Mouse (Mus musculus): ENCODE results near the gene Nt5dc2. TPM values are rescaled to one million over a fixed set of nuclear protein-coding genes. Genes with fewer than 3 reads are reported as not detected.

Gene Nt5dc2
- polyA plus RNA-seq, 1 experiment from 2014 or later = 371 TPM

DNA sequence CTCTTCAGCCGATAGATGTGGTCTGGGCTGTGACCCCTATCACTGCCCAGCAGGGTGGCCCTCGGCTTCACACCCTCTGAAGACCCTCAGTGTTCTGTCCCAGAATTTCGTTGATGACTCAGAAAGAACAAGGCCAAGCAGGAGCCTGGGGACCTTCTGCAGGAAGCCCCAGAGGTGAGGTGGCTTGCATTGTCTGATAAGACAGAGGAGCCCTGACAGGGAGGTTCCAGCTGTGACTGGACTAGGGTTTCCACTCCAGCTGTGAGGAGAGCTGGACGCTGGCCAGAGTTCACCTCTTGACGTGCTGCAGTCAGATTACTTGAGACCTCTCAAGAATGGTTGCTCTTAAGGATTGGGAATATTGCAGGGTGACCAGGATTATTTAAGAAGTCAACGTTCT, 1.2 kb downstream of the Nt5dc2 start:
- Histone ChIP-seq H3K4me3 (ENCODE audit: low read depth, low read length) (peak overlapping the region; percentile 90), H3K27me3 (replicated peaks; ENCODE audit: control insufficient read depth, insufficient read depth, low read length) (no peaks in the 10 kb centered on the region), H3K9me3 (ENCODE audit: control insufficient read depth, low read length) (no peaks in the 10 kb centered on the region), H3K4me1 (ENCODE audit: control insufficient read depth, insufficient read depth, low read length) (peaks cover 48% of the 10 kb centered on the region), H3K36me3 (ENCODE audit: control insufficient read depth, insufficient read depth, low read length) (peaks cover 29% of the 10 kb centered on the region), H3K9ac (ENCODE audit: low read depth, low read length) (peak overlapping the region; percentile 90), H3K27ac (replicated peaks; ENCODE audit: low read depth, low read length) (no peak overlapping the region), H3K4me2 (ENCODE audit: low read depth, low read length) (peak overlapping the region; percentile 74)
- no peak for ATAC-seq (ENCODE audit: low read depth)
- DNase-seq (ENCODE audit: low spot score) = peak; percentile 46
- WGBS = 12% methylated on average over 6 of the region's 6 CpGs

DNA sequence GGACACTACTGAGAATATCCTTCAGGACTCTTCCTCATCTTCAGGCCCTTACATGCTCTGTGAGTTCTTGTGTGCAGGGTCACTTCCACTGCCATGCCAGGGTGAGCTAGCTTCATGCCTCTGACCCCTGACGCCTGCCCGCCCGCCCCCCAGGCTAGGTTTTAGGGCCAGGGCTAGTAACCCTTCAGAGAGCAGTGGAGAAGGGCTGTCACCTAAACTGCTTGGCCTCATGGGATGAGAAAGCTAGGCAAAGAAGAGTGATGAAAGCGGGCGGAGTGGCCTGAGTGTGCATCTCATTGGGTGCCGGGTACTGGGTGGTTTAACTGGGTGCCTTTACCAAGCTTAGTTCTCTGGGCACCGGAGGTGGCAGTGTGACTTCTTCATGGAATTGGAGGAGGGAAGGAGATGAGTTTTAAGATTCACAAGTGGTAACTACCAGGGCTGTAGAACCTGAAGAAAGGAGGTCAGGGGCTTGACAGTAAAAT, 1.7 kb downstream of the Nt5dc2 start:
- Histone ChIP-seq H3K9me3 (ENCODE audit: control insufficient read depth, low read length) (no peaks in the 10 kb centered on the region), H3K4me2 (ENCODE audit: low read depth, low read length) (peak overlapping the region; percentile 74), H3K27ac (replicated peaks; ENCODE audit: low read depth, low read length) (peak overlapping the region; percentile 68), H3K9ac (ENCODE audit: low read depth, low read length) (peak overlapping the region; percentile 90), H3K4me1 (ENCODE audit: control insufficient read depth, insufficient read depth, low read length) (peaks cover 43% of the 10 kb centered on the region), H3K4me3 (ENCODE audit: low read depth, low read length) (peak overlapping the region; percentile 90), H3K36me3 (ENCODE audit: control insufficient read depth, insufficient read depth, low read length) (peaks cover 34% of the 10 kb centered on the region), H3K27me3 (replicated peaks; ENCODE audit: control insufficient read depth, insufficient read depth, low read length) (no peaks in the 10 kb centered on the region)
- no peak for ATAC-seq (ENCODE audit: low read depth)
- no peak for DNase-seq (ENCODE audit: low spot score)
- WGBS = 81% methylated on average over 7 of the region's 7 CpGs

DNA sequence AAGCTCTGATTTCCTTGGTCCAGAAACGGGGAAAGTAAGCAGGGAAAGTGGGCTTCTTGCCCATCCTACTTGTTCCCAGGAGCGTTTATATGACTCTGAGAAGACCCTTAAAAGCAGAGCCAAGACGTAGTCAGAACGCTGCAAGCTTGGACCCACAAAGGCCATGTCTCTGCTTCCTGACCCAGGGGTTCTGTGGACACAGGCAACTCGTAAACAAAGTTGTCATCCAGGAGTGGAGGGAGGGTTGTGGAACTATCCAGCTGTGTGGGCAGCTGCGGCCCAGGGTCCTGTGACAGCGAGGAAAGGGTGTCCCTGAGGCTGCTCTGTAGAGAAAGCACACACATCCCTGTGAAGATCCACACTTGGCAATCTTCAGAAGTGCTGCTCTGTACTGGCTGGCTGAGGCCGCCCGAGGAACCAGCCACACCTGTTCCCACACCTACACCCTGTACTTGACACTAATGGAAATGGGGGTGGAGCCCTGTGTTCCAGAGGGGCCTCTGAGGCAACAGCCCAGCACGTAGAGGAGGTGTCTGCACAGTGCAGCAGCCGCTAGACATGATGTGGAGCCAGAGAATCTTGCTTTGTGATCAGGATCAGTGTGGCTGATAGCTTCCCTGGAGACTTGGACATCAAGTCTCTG, 2.3 kb downstream of the Nt5dc2 start:
- peak overlapping the region; percentile 68 for H3K27ac ChIP-seq (replicated peaks; ENCODE audit: low read depth, low read length)
- H3K9me3 ChIP-seq (ENCODE audit: control insufficient read depth, low read length) = no peaks in the 10 kb centered on the region
- peak overlapping the region; percentile 74 for H3K4me2 ChIP-seq (ENCODE audit: low read depth, low read length)
- peak; percentile 91 for DNase-seq (ENCODE audit: low spot score)
- H3K4me3 ChIP-seq (ENCODE audit: low read depth, low read length) = peak overlapping the region; percentile 90
- peaks cover 40% of the 10 kb centered on the region for H3K36me3 ChIP-seq (ENCODE audit: control insufficient read depth, insufficient read depth, low read length)
- peaks cover 43% of the 10 kb centered on the region for H3K4me1 ChIP-seq (ENCODE audit: control insufficient read depth, insufficient read depth, low read length)
- peak; percentile 53 for ATAC-seq (ENCODE audit: low read depth)
- peak overlapping the region; percentile 90 for H3K9ac ChIP-seq (ENCODE audit: low read depth, low read length)
- 51% methylated on average over 11 of the region's 11 CpGs for WGBS
- no peaks in the 10 kb centered on the region for H3K27me3 ChIP-seq (replicated peaks; ENCODE audit: control insufficient read depth, insufficient read depth, low read length)

DNA sequence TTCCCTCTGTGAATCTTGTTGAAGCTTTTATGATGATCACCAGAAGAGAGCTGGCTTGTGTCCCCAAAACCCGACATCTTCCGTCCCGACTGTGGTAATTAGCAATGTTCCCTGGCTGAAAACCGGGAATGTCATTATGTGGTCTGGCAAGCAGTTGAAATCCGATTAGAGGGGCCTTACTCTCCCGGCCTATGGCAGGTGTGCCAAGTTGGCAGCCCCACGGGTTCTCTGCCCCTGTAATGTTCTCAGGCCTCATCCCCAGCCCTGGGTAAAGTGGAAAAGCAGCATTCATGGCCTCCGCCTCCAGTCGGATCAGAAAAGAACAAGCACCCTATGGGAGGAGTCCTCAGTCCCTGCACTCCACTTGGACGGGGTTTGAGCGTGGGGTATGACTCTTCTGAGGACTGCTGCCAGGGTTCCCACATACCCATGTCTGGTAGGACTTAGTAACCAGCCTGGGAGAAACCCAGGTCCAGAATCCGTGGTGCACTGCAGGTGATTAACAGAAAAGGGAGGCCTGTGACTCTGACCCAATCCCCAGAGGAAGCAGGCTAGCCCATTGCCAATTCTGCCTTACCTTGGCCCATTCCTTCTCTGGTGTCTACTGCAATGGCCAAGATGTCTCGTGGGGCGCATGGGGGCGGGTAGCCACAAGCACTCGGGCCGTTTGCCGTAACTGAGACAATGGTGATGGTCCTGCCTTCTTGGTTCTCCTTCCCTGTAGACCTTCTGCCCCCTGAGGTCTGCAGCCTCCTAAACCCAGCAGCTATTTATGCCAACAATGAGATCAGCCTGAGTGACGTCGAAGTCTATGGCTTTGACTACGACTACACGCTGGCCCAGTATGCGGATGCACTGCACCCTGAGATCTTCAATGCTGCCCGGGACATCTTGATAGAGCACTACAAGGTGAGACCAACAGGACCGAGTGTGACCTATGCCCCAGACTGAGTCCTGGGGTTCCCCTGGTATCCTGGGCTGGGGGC, 3.5 kb downstream of the Nt5dc2 start:
- Histone ChIP-seq H3K4me3 (ENCODE audit: low read depth, low read length) (no peak overlapping the region), H3K9me3 (ENCODE audit: control insufficient read depth, low read length) (no peaks in the 10 kb centered on the region), H3K9ac (ENCODE audit: low read depth, low read length) (0 out of 2 replicates have a peak overlapping the region, but pooled peaks have one; percentile 90), H3K4me1 (ENCODE audit: control insufficient read depth, insufficient read depth, low read length) (peaks cover 41% of the 10 kb centered on the region), H3K27ac (replicated peaks; ENCODE audit: low read depth, low read length) (peak overlapping the region; percentile 68), H3K27me3 (replicated peaks; ENCODE audit: control insufficient read depth, insufficient read depth, low read length) (no peaks in the 10 kb centered on the region), H3K36me3 (ENCODE audit: control insufficient read depth, insufficient read depth, low read length) (peaks cover 52% of the 10 kb centered on the region), H3K4me2 (ENCODE audit: low read depth, low read length) (peak overlapping the region; percentile 74)
- ATAC-seq (ENCODE audit: low read depth) (no peak), DNase-seq (ENCODE audit: low spot score) (peak; percentile 59)
- WGBS = 80% methylated on average over 25 of the region's 25 CpGs

DNA sequence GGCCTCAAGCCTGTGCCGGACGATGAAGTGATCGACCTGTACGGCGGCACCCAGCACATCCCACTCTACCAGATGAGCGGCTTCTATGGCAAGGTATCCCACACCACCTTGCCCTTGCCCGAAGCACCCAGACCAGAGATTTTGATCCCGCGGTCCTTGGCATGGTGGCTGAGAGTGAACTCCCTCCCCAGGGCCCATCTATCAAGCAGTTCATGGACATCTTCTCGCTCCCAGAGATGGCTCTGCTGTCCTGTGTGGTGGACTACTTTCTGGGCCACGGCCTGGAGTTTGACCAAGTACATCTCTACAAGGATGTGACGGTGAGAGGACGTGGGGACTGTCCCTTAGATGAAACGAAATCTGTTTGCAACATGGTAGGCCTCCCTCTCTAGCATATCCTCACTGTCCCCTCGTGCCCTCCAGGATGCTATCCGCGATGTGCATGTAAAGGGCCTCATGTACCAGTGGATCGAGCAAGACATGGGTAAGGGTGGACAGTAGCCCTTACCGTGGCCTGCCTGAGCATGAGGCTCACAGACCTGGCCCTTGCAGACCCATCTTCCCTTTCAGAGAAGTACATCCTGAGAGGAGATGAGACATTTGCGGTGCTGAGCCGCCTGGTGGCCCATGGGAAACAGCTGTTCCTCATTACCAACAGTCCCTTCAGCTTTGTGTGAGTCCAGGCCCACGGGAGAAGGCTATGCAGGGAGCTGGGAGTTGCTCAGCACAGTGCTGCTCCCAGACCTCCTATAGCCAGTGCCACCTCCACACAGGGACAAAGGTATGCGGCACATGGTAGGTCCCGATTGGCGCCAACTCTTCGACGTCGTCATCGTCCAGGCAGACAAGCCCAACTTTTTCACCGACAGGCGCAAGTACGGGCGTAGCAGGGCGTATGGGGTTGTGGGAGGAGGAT, 4.9 kb downstream of the Nt5dc2 start:
- no peak overlapping the region for H3K9ac ChIP-seq (ENCODE audit: low read depth, low read length)
- no peaks in the 10 kb centered on the region for H3K27me3 ChIP-seq (replicated peaks; ENCODE audit: control insufficient read depth, insufficient read depth, low read length)
- H3K36me3 ChIP-seq (ENCODE audit: control insufficient read depth, insufficient read depth, low read length) = peaks cover 66% of the 10 kb centered on the region
- 92% methylated on average over 34 of the region's 34 CpGs for WGBS
- no peak overlapping the region for H3K4me2 ChIP-seq (ENCODE audit: low read depth, low read length)
- H3K4me1 ChIP-seq (ENCODE audit: control insufficient read depth, insufficient read depth, low read length) = peaks cover 29% of the 10 kb centered on the region
- no peaks in the 10 kb centered on the region for H3K9me3 ChIP-seq (ENCODE audit: control insufficient read depth, low read length)
- ATAC-seq (ENCODE audit: low read depth) = no peak
- H3K27ac ChIP-seq (replicated peaks; ENCODE audit: low read depth, low read length) = no peak overlapping the region
- no peak overlapping the region for H3K4me3 ChIP-seq (ENCODE audit: low read depth, low read length)
- no peak for DNase-seq (ENCODE audit: low spot score)

DNA sequence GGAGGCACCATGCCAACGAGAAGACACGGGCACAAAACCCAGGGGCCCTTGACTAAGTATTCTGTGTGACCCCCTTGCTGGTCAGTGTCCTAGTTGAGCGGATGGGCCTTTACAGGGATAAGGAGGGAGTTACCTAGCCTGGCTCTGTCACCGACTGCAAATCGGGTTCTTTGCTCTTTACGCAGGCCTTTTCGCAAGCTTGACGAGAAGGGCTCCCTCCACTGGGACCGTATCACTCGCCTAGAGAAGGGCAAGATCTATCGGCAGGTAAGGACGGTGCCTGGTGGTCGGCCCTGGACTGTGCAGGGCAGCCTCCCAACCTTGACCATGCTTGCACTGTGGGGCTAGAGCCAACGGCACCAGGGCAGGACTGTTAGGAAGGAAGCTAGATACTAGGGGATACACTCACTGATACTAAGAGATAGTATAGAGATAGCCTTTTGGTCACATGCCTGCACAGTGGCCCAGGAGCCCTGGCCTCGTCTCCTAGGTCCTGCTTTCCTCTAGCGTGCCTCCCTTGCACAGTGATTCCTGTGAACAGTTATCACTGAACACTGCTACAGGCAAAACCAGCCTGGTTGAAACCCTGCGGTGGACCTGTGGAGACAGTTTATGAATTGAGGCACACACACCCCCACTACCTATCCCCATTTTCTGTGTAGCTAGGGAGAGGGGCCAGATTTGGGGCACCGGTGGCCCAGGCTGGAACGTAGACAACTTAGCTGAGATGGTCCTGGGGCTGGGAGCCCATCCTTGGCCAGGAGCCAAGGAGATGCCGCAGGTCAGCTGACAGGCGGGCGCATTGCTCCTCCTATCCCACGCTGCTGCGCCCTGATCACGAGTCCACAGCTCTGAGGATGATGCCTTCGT, 5.8 kb downstream of the Nt5dc2 start:
- Histone ChIP-seq H3K27ac (replicated peaks; ENCODE audit: low read depth, low read length) (no peak overlapping the region), H3K9ac (ENCODE audit: low read depth, low read length) (no peak overlapping the region)
- no peak for ATAC-seq (ENCODE audit: low read depth)

DNA sequence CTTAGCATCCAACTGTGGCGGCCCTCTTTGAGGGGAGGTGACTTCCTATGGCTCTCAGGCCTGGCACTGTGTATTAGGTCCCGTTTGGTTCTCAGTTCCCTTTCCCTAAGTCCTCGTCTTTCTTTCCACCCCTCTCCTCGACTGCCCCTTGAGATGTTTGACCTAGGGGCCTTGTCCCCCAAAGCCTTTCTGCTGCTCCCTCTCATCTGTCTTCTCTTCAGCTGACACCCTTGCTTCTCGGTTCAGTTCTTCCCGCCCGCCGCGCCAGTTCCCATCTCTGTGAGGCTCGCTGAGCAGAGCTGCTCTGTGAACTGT, 6.4 kb downstream of the Nt5dc2 start:
- ATAC-seq (ENCODE audit: low read depth) (no peak), DNase-seq (ENCODE audit: low spot score) (no peak)
- Histone ChIP-seq H3K27ac (replicated peaks; ENCODE audit: low read depth, low read length) (no peak overlapping the region), H3K9ac (ENCODE audit: low read depth, low read length) (no peak overlapping the region), H3K27me3 (replicated peaks; ENCODE audit: control insufficient read depth, insufficient read depth, low read length) (no peaks in the 10 kb centered on the region), H3K4me3 (ENCODE audit: low read depth, low read length) (no peak overlapping the region), H3K9me3 (ENCODE audit: control insufficient read depth, low read length) (no peaks in the 10 kb centered on the region), H3K4me2 (ENCODE audit: low read depth, low read length) (no peak overlapping the region), H3K36me3 (ENCODE audit: control insufficient read depth, insufficient read depth, low read length) (peaks cover 77% of the 10 kb centered on the region), H3K4me1 (ENCODE audit: control insufficient read depth, insufficient read depth, low read length) (peaks cover 24% of the 10 kb centered on the region)
- WGBS = 82% methylated on average over 10 of the region's 10 CpGs

More for the DNA sequence above, 5.8 kb downstream of the Nt5dc2 start:
- Histone ChIP-seq H3K4me2 (ENCODE audit: low read depth, low read length) (no peak overlapping the region), H3K27me3 (replicated peaks; ENCODE audit: control insufficient read depth, insufficient read depth, low read length) (no peaks in the 10 kb centered on the region), H3K4me1 (ENCODE audit: control insufficient read depth, insufficient read depth, low read length) (peaks cover 29% of the 10 kb centered on the region), H3K4me3 (ENCODE audit: low read depth, low read length) (no peak overlapping the region), H3K36me3 (ENCODE audit: control insufficient read depth, insufficient read depth, low read length) (peaks cover 71% of the 10 kb centered on the region), H3K9me3 (ENCODE audit: control insufficient read depth, low read length) (no peaks in the 10 kb centered on the region)
- DNase-seq (ENCODE audit: low spot score) = no peak
- WGBS = 90% methylated on average over 26 of the region's 26 CpGs
